Mouse (Mus musculus) lung, adult 2 months (tissue): Measurements from ENCODE around the gene Snu13.

Source experiments
- CTCF ChIP-seq: fragments of 200-500 bp; IDR thresholded peaks from 2 replicates; pipeline ENCODE4 v1.5.1; 2011; ENCODE audit warnings: mild to moderate bottlenecking, low read length, control low read depth; ENCODE audit not compliant: insufficient read depth
- POLR2A ChIP-seq: fragments of 200-500 bp; IDR thresholded peaks from 2 replicates; pipeline ENCODE4 v1.6.1; 2011; ENCODE audit warnings: low read depth, mild to moderate bottlenecking, control low read depth, low read length, borderline replicate concordance; ENCODE audit errors: extremely low read depth

DNA sequence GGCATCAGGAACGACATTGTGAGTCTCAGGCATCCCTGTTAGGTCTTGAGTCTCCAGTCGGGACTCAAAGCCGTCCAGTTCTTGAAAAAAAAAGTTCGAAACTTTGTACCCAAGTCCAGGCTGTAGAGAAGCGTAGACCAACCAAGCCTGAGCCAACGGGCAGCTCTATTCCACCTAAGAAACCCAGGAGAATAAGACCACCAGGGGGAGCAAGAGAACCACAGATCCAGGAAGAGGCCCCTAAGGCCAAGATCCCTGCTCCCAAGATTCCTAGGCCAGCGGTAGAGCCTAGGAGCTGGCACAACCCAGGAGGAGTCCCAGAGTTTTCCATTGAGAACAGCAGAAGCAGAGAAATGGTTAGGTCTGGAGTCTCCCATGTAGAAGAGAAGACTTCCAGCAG is 18.1 kb upstream of the Snu13 start:
- TF ChIP-seq CTCF (peak; percentile 66), POLR2A (no peak)
